Mouse (Mus musculus) midbrain, embryonic 12.5 days (tissue): Measurements from ENCODE around the gene Amot. TPM values are rescaled to one million over a fixed set of nuclear protein-coding genes. Genes with fewer than 3 reads are reported as not detected.

Experiments used
- ATAC-seq: fragments of 200-750 bp; cut with Nextera tagmentation; 2 replicates; pipeline ENCODE4 v1.8.0; 2017; ENCODE audit warnings: low read depth, moderate TSS enrichment, moderate library complexity; ENCODE audit not compliant: low FRiP score
- H3K27ac ChIP-seq: fragments of 300-500 bp; sonication (generic); replicated peaks from 2 replicates; pipeline ENCODE4 v1.5.1; 2016; ENCODE audit warnings: mild to moderate bottlenecking
- H3K27me3 ChIP-seq: fragments of 300-500 bp; sonication (generic); 2 replicates; pipeline ENCODE4 v1.6.1; 2016; ENCODE audit warnings: mild to moderate bottlenecking
- H3K36me3 ChIP-seq: fragments of 300-500 bp; sonication (generic); 2 replicates; pipeline ENCODE4 v1.6.1; 2016
- H3K4me1 ChIP-seq: fragments of 300-500 bp; sonication (generic); 2 replicates; pipeline ENCODE4 v1.6.1; 2016
- H3K4me2 ChIP-seq: fragments of 300-500 bp; sonication (generic); replicated peaks from 2 replicates; pipeline ENCODE4 v1.6.1; 2016; ENCODE audit warnings: mild to moderate bottlenecking, moderate library complexity
- H3K4me3 ChIP-seq: fragments of 300-500 bp; sonication (generic); 2 replicates; pipeline ENCODE4 v1.5.1; 2016; ENCODE audit warnings: mild to moderate bottlenecking
- H3K9ac ChIP-seq: fragments of 300-500 bp; sonication (generic); replicated peaks from 2 replicates; pipeline ENCODE4 v1.6.1; 2016; ENCODE audit warnings: mild to moderate bottlenecking, moderate library complexity
- H3K9me3 ChIP-seq: fragments of 300-500 bp; sonication (generic); 2 replicates; pipeline ENCODE4 v1.6.1; 2016; ENCODE audit warnings: mild to moderate bottlenecking
- WGBS: fragments of 180-500 bp; shearing (Covaris S2); methylation state at CpG from one replicate; pipeline ENCODE4 v1.1.7; 2016; 5-methylcytosine and 5-hydroxymethylcytosine counted together
- polyA plus RNA-seq: library from polyadenylated mRNA; unstranded; fragments of >200 nt; fragmentation: Nextera tagmentation; extraction: Ambion mirVana; gene quantifications from 2 replicates; pipeline ENCODE4 v1.2.1, GENCODE M21; 2016

Gene Amot
- polyA plus RNA-seq, result 9.6 and 12.1 TPM in 2 replicates

- H3K4me1 ChIP-seq, result 0 out of 2 replicates have a peak, but pooled peaks cover 3% of the 10 kb centered on the region
- peak; percentile 94 for ATAC-seq
- WGBS, result 15% methylated on average over 33 of the region's 34 CpGs
These were observed at the start of gene Amot for GRCm38 (mm10) chrX:145504717-145505415. Gene Amot, minus strand, starts transcription at chrX:145505181.

GRCm38 (mm10) chrX:145545060-145545459 is 40.1 kb upstream of the Amot start:
- no peak overlapping the region for H3K9ac ChIP-seq
- 59% methylated on average over 3 of the region's 3 CpGs for WGBS
- no peak overlapping the region for H3K27ac ChIP-seq
- no peaks in the 10 kb centered on the region for H3K36me3 ChIP-seq
- no peak overlapping the region for H3K4me3 ChIP-seq
- no peak overlapping the region for H3K4me2 ChIP-seq
- H3K4me1 ChIP-seq, result no peaks in the 10 kb centered on the region
- no peaks in the 10 kb centered on the region for H3K9me3 ChIP-seq
- peaks cover 5% of the 10 kb centered on the region; the same call in 1 of the 2 replicates for H3K27me3 ChIP-seq
- no peak for ATAC-seq

More at GRCm38 (mm10) chrX:145504717-145505415, at the start of gene Amot:
- no peaks in the 10 kb centered on the region for H3K36me3 ChIP-seq
- H3K27me3 ChIP-seq, result peaks cover 11% of the 10 kb centered on the region
- peak within 1 kb of the TSS; percentile 56 for H3K4me2 ChIP-seq
- peak within 1 kb of the TSS; percentile 47 for H3K4me3 ChIP-seq
- peak within 1 kb of the TSS; percentile 48; the same call in 1 of the 2 replicates for H3K9ac ChIP-seq
- no peak within 1 kb of the TSS for H3K27ac ChIP-seq
- no peaks in the 10 kb centered on the region for H3K9me3 ChIP-seq

GRCm38 (mm10) chrX:145543602-145544490 is 38.9 kb upstream of the Amot start:
- H3K9ac ChIP-seq, result no peak overlapping the region

GRCm38 (mm10) chrX:145541050-145541449 is 36.1 kb upstream of the Amot start:
- Histone ChIP-seq H3K9ac (no peak overlapping the region), H3K4me1 (no peaks in the 10 kb centered on the region), H3K9me3 (no peaks in the 10 kb centered on the region), H3K36me3 (no peaks in the 10 kb centered on the region), H3K27me3 (peaks cover 5% of the 10 kb centered on the region; the same call in 1 of the 2 replicates), H3K4me3 (no peak overlapping the region), H3K27ac (no peak overlapping the region), H3K4me2 (no peak overlapping the region)
- no peak for ATAC-seq
- WGBS, result 68% methylated on average over 1 of the region's 1 CpGs

More at GRCm38 (mm10) chrX:145543602-145544490, 38.9 kb upstream of the Amot start:
- no peaks in the 10 kb centered on the region for H3K36me3 ChIP-seq
- ATAC-seq, result peak; percentile 73
- H3K4me3 ChIP-seq, result no peak overlapping the region
- H3K4me1 ChIP-seq, result no peaks in the 10 kb centered on the region
- H3K4me2 ChIP-seq, result no peak overlapping the region
- H3K9me3 ChIP-seq, result no peaks in the 10 kb centered on the region
- H3K27me3 ChIP-seq, result peaks cover 5% of the 10 kb centered on the region; the same call in 1 of the 2 replicates
- 22% methylated on average over 4 of the region's 4 CpGs for WGBS
- no peak overlapping the region for H3K27ac ChIP-seq

- no peaks in the 10 kb centered on the region for H3K36me3 ChIP-seq
- H3K4me2 ChIP-seq, result no peak overlapping the region
- WGBS, result 93% methylated on average over 1 of the region's 1 CpGs
These were observed 35.3 kb upstream of the Amot start for GRCm38 (mm10) chrX:145540321-145540720.

GRCm38 (mm10) chrX:145529602-145530001 is 24.6 kb upstream of the Amot start:
- no peak overlapping the region for H3K4me2 ChIP-seq
- H3K9me3 ChIP-seq, result no peaks in the 10 kb centered on the region
- H3K4me3 ChIP-seq, result no peak overlapping the region
- H3K4me1 ChIP-seq, result no peaks in the 10 kb centered on the region
- H3K9ac ChIP-seq, result no peak overlapping the region
- no peak for ATAC-seq
- H3K27ac ChIP-seq, result no peak overlapping the region
- no peaks in the 10 kb centered on the region for H3K27me3 ChIP-seq
- no peaks in the 10 kb centered on the region for H3K36me3 ChIP-seq
- whole genome bisulfite sequencing, result 69% methylated on average over 1 of the region's 1 CpGs

More at GRCm38 (mm10) chrX:145540321-145540720, 35.3 kb upstream of the Amot start:
- Histone ChIP-seq H3K9ac (no peak overlapping the region), H3K4me1 (no peaks in the 10 kb centered on the region), H3K9me3 (no peaks in the 10 kb centered on the region), H3K4me3 (no peak overlapping the region), H3K27ac (no peak overlapping the region), H3K27me3 (peaks cover 5% of the 10 kb centered on the region; the same call in 1 of the 2 replicates)
- no peak for ATAC-seq

- Histone ChIP-seq H3K9me3 (no peaks in the 10 kb centered on the region), H3K4me2 (no peak overlapping the region)
These were observed 11.5 kb upstream of the Amot start for GRCm38 (mm10) chrX:145516322-145517066.

GRCm38 (mm10) chrX:145515498-145516158 is 10.6 kb upstream of the Amot start:
- Histone ChIP-seq H3K9me3 (no peaks in the 10 kb centered on the region), H3K36me3 (no peaks in the 10 kb centered on the region), H3K4me2 (no peak overlapping the region), H3K9ac (no peak overlapping the region), H3K4me3 (no peak overlapping the region), H3K4me1 (no peaks in the 10 kb centered on the region), H3K27ac (no peak overlapping the region), H3K27me3 (peaks cover 3% of the 10 kb centered on the region; the same call in 1 of the 2 replicates)
- 61% methylated on average over 9 of the region's 9 CpGs for WGBS
- ATAC-seq, result no peak

More at GRCm38 (mm10) chrX:145516322-145517066, 11.5 kb upstream of the Amot start:
- H3K9ac ChIP-seq, result no peak overlapping the region
- H3K36me3 ChIP-seq, result no peaks in the 10 kb centered on the region
- H3K4me3 ChIP-seq, result no peak overlapping the region
- WGBS, result 67% methylated on average over 10 of the region's 10 CpGs
- H3K27ac ChIP-seq, result no peak overlapping the region
- ATAC-seq, result no peak
- H3K27me3 ChIP-seq, result peaks cover 3% of the 10 kb centered on the region; the same call in 1 of the 2 replicates
- H3K4me1 ChIP-seq, result no peaks in the 10 kb centered on the region

- no peaks in the 10 kb centered on the region for H3K4me1 ChIP-seq
- no peak overlapping the region for H3K4me2 ChIP-seq
- no peak overlapping the region for H3K4me3 ChIP-seq
- H3K27me3 ChIP-seq, result peaks cover 3% of the 10 kb centered on the region; the same call in 1 of the 2 replicates
- no peak overlapping the region for H3K27ac ChIP-seq
- WGBS, result 59% methylated on average over 3 of the region's 3 CpGs
- H3K36me3 ChIP-seq, result no peaks in the 10 kb centered on the region
- ATAC-seq, result no peak
- H3K9me3 ChIP-seq, result no peaks in the 10 kb centered on the region
- H3K9ac ChIP-seq, result no peak overlapping the region
These were observed 5.7 kb upstream of the Amot start for GRCm38 (mm10) chrX:145510675-145511074.

GRCm38 (mm10) chrX:145505457-145506201 is 648 bp upstream of the Amot start:
- Histone ChIP-seq H3K4me1 (0 out of 2 replicates have a peak, but pooled peaks cover 3% of the 10 kb centered on the region), H3K27me3 (peaks cover 11% of the 10 kb centered on the region), H3K4me3 (peak overlapping the region; percentile 47), H3K27ac (no peak overlapping the region), H3K9me3 (no peaks in the 10 kb centered on the region), H3K36me3 (no peaks in the 10 kb centered on the region), H3K9ac (no peak overlapping the region), H3K4me2 (peak overlapping the region; percentile 56)
- 28% methylated on average over 14 of the region's 14 CpGs for whole genome bisulfite sequencing
- ATAC-seq, result peak; percentile 91
